Mouse (Mus musculus) lung, embryonic 14.5 days (tissue): ENCODE data around the gene Ankrd39. TPM values are rescaled to one million over a fixed set of nuclear protein-coding genes. Genes with fewer than 3 reads are reported as not detected.

ENCODE experiments used
- ATAC-seq: fragments of 200-750 bp; cut with Nextera tagmentation; 2 replicates; pipeline ENCODE4 v1.8.0; 2017; ENCODE audit warnings: mild to moderate bottlenecking, moderate TSS enrichment, moderate library complexity; ENCODE audit not compliant: insufficient read depth
- DNase-seq: peaks from one replicate; pipeline ENCODE4 v3.0.0-alpha.2; 2015
- H3K27ac ChIP-seq: fragments of 300-500 bp; sonication (generic); 2 replicates; pipeline ENCODE4 v1.5.1; 2014; ENCODE audit warnings: low read depth, mild to moderate bottlenecking, moderate library complexity
- H3K27me3 ChIP-seq: fragments of 300-500 bp; sonication (generic); 2 replicates; pipeline ENCODE4 v1.6.1; 2014; ENCODE audit warnings: low read length, control low read depth; ENCODE audit not compliant: insufficient read depth
- H3K36me3 ChIP-seq: fragments of 300-500 bp; sonication (generic); 2 replicates; pipeline ENCODE4 v1.6.1; 2014; ENCODE audit warnings: control low read depth; ENCODE audit not compliant: insufficient read depth
- H3K4me1 ChIP-seq: fragments of 300-500 bp; sonication (generic); 2 replicates; pipeline ENCODE4 v1.6.1; 2014; ENCODE audit warnings: antibody characterized with exemption, control low read depth; ENCODE audit not compliant: insufficient read depth
- H3K4me2 ChIP-seq: fragments of 300-500 bp; sonication (generic); 2 replicates; pipeline ENCODE4 v1.6.1; 2014; ENCODE audit warnings: mild to moderate bottlenecking
- H3K4me3 ChIP-seq: fragments of 300-500 bp; sonication (generic); 2 replicates; pipeline ENCODE4 v1.5.1; 2014; ENCODE audit warnings: low read depth, low read length
- H3K9ac ChIP-seq: fragments of 300-500 bp; sonication (generic); 2 replicates; pipeline ENCODE4 v1.6.1; 2014
- H3K9me3 ChIP-seq: fragments of 300-500 bp; sonication (generic); 2 replicates; pipeline ENCODE4 v1.6.1; 2016; ENCODE audit warnings: low read depth, low read length, control low read depth
- CTCF ChIP-seq: IDR thresholded peaks from 2 replicates; pipeline ENCODE4 v1.5.1; 2016; ENCODE audit warnings: antibody characterized with exemption, low read depth
- WGBS: fragments of 180-500 bp; shearing (Covaris S2); extraction: QIAGEN DNeasy Blood & Tissue Kit; methylation state at CpG from one replicate; pipeline ENCODE4 v1.1.7; 2014; 5-methylcytosine and 5-hydroxymethylcytosine counted together
- polyA plus RNA-seq: library from polyadenylated mRNA; unstranded; fragments of >200 nt; fragmentation: Nextera tagmentation; extraction: Ambion mirVana; gene quantifications from 2 replicates; pipeline ENCODE4 v1.2.1, GENCODE M21; 2014

The Ankrd39 gene
- polyA plus RNA-seq, 1 experiment from 2014 or later, result 19.9 TPM

GRCm38 (mm10) chr1:36588476-36589450, 41.5 kb upstream of the Ankrd39 start:
- Histone ChIP-seq H3K4me3 (no peak overlapping the region), H3K36me3 (no peaks in the 10 kb centered on the region), H3K4me2 (peak overlapping the region; percentile 24), H3K4me1 (peaks cover 24% of the 10 kb centered on the region), H3K9ac (peak overlapping the region; percentile 36), H3K9me3 (no peaks in the 10 kb centered on the region), H3K27me3 (no peaks in the 10 kb centered on the region), H3K27ac (peak overlapping the region; percentile 78)
- 51% methylated on average over 13 of the region's 13 CpGs for WGBS
- DNase-seq, result peak; percentile 71
- no peak for TF ChIP-seq CTCF
- ATAC-seq, result peak; percentile 77

DNA sequence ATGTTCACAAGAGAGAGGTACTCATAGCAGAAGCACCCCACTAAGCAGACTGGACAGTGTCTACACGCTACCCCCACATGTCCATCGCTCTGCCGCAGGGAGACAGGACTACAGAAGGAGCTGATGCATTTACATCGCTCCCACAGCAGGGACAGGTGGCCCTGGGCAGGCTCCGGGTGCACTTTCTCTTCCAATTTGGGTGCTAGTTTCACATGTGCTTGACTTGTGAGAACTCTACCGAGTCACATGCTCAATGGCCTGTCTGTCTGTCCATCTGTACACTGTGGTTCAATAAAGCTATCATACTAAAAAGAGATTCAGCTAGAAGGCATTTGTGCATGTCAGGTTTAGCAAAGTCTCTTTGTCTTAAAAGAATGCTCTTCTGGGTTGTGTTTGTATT, 40.6 kb upstream of the Ankrd39 start:
- Histone ChIP-seq H3K4me1 (peaks cover 24% of the 10 kb centered on the region), H3K36me3 (no peaks in the 10 kb centered on the region), H3K9me3 (no peaks in the 10 kb centered on the region), H3K4me2 (no peak overlapping the region), H3K27me3 (no peaks in the 10 kb centered on the region), H3K4me3 (no peak overlapping the region), H3K27ac (peak overlapping the region; percentile 78; the same call in 1 of the 2 replicates), H3K9ac (no peak overlapping the region)
- no peak for ATAC-seq
- no peak for DNase-seq
- TF ChIP-seq CTCF, result no peak
- WGBS, result 81% methylated on average over 6 of the region's 6 CpGs

DNA sequence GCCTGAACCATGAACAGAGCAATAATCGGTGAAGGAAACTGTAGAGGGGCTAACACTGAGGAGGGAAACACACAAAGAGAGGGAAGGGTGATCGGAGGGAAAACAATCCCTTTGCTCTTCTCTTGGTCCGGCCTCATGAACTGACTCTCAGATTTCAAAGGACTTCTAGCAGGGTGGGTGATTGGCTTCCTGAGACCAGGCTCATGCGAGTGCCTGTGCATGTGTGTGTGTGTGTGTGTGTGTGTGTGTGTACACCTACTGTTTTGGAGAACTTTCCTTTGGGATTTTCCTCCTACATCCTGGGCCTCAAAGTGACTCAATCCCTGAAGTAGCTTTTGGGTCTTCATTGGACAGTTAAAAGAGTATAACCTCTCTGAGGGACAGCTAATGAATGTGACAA, 39.0 kb upstream of the Ankrd39 start:
- TF ChIP-seq CTCF, result no peak
- DNase-seq, result no peak
- Histone ChIP-seq H3K27me3 (no peaks in the 10 kb centered on the region), H3K27ac (no peak overlapping the region), H3K36me3 (no peaks in the 10 kb centered on the region), H3K9me3 (no peaks in the 10 kb centered on the region), H3K4me1 (peaks cover 22% of the 10 kb centered on the region), H3K9ac (no peak overlapping the region), H3K4me2 (no peak overlapping the region), H3K4me3 (no peak overlapping the region)
- ATAC-seq, result no peak
- 31% methylated on average over 4 of the region's 4 CpGs for WGBS

GRCm38 (mm10) chr1:36583408-36584116, 36.3 kb upstream of the Ankrd39 start:
- H3K27ac ChIP-seq, result no peak overlapping the region
- no peaks in the 10 kb centered on the region for H3K27me3 ChIP-seq
- TF ChIP-seq CTCF, result no peak
- no peak overlapping the region for H3K9ac ChIP-seq
- DNase-seq (no peak), ATAC-seq (no peak)
- 60% methylated on average over 8 of the region's 8 CpGs for WGBS
- H3K36me3 ChIP-seq, result no peaks in the 10 kb centered on the region
- H3K4me1 ChIP-seq, result peaks cover 20% of the 10 kb centered on the region
- H3K4me3 ChIP-seq, result no peak overlapping the region
- H3K4me2 ChIP-seq, result no peak overlapping the region
- H3K9me3 ChIP-seq, result no peaks in the 10 kb centered on the region

DNA sequence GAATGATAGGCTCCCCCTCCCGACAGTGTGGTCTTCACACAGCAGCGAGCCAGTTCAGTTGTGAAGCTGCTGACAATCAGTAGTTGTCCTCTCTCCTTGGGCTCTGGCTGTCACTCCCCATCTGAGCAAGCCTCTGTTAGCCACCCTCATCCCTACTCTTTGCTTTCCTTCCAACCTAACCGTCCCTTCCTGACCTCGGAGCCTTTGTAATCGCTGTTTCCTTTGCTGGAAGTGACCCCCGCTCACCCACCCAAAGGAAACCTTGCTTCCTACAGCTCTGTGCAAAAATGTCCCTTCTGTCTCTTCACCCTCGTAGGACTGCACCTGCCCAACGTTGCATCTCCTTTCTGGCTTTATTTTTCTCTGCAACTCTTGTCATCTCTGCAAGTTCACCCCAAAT, 35.0 kb upstream of the Ankrd39 start:
- H3K9ac ChIP-seq, result no peak overlapping the region
- H3K36me3 ChIP-seq, result no peaks in the 10 kb centered on the region
- WGBS, result 75% methylated on average over 8 of the region's 8 CpGs
- no peak overlapping the region for H3K4me2 ChIP-seq
- no peaks in the 10 kb centered on the region for H3K27me3 ChIP-seq
- TF ChIP-seq CTCF, result no peak
- DNase-seq (no peak), ATAC-seq (no peak)
- H3K9me3 ChIP-seq, result no peaks in the 10 kb centered on the region
- H3K4me1 ChIP-seq, result peaks cover 15% of the 10 kb centered on the region
- H3K27ac ChIP-seq, result no peak overlapping the region
- H3K4me3 ChIP-seq, result no peak overlapping the region

DNA sequence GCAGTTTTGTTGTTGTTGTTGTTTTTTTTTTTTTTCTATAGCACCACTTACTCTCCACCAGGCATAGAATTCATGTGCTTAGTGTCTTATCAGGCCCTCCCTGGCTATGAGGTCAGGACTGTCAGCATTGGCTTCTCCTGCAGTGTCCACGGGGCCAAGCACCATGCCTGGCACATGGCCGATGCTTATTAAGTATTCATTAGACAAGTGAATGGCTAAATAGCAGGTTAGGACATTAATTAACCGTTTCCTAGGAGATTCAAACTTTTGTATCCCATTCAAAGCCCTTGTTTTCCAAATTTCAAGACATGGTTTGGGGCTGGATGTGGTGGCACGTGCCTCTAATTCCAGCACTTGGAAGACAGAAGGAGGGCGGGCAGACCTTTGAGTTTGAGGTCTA, 34.0 kb upstream of the Ankrd39 start:
- Histone ChIP-seq H3K9ac (no peak overlapping the region; the same call in 1 of the 2 replicates), H3K27ac (peak overlapping the region; percentile 94), H3K4me1 (peaks cover 15% of the 10 kb centered on the region), H3K4me2 (peak overlapping the region; percentile 57), H3K27me3 (no peaks in the 10 kb centered on the region), H3K36me3 (no peaks in the 10 kb centered on the region), H3K9me3 (no peaks in the 10 kb centered on the region), H3K4me3 (no peak overlapping the region)
- ATAC-seq, result no peak
- DNase-seq, result no peak
- TF ChIP-seq CTCF, result no peak
- WGBS, result 70% methylated on average over 5 of the region's 5 CpGs
